In genomic region chr2:34150560-34150959, GRCm38 (mm10) we compare ENCODE assay signal across 27 mouse cellular contexts.
DNase-seq lines count a peak whose midpoint lies in the region; ATAC-seq and TF ChIP-seq lines count a peak whose summit lies in the region.
"Had no signal": no experiment of that assay in that cellular context is flagged by ENCODE, and none has a peak within 500 bp of the region (broad histone marks: within the 10 kb centered on the region; RNA-seq: fewer than 3 reads in every experiment).

No protein-coding gene starts in this region.

- DNase-seq in hindbrain, embryonic 10.5 days (ENCODE audit: low spot score): no peak
- no peak for DNase-seq in hindbrain, postnatal 0 days (ENCODE audit: low spot score)
- DNase-seq in ES-CJ7 (ENCODE audit: low read depth, low spot score) (peak; percentile 11), R1 (ENCODE audit: low read depth, low spot score) (peak; percentile 21)
- no peak for DNase-seq in right cerebral cortex, adult 2 months (ENCODE audit: low spot score in 2 of 2)
- DNase-seq in midbrain, embryonic 10.5 days (ENCODE audit: low spot score): no peak
- DNase-seq: adrenal gland, postnatal 10 days; B cell, adult 2 months; cerebellum, adult 11 months; cerebellum, adult 2 months; cerebellum, adult 9-11 months; cerebellum, postnatal 25 days; gastrocnemius, postnatal 10 days; gastrocnemius, postnatal 36 days; heart, adult 2 months; heart, postnatal 14 days; heart, postnatal 4 days had no signal

- H3K9ac ChIP-seq in hindbrain, postnatal 0 days (replicated peaks; ENCODE audit: low read length): no peak overlapping the region
- H3K9ac ChIP-seq in kidney, embryonic 16.5 days (replicated peaks; ENCODE audit: low read length): no peak overlapping the region
- H3K9ac ChIP-seq: embryonic facial prominence, embryonic 12.5 days; embryonic facial prominence, embryonic 15.5 days; heart, embryonic 13.5 days; hindbrain, embryonic 12.5 days; hindbrain, embryonic 15.5 days; intestine, embryonic 15.5 days had no signal

- no peaks in the 10 kb centered on the region for H3K36me3 ChIP-seq in hindbrain, embryonic 10.5 days
- no peaks in the 10 kb centered on the region for H3K36me3 ChIP-seq in hindbrain, postnatal 0 days (ENCODE audit: insufficient read depth, low read length)
- H3K36me3 ChIP-seq in kidney, embryonic 16.5 days (ENCODE audit: insufficient read depth, low read length): no peaks in the 10 kb centered on the region
- no peaks in the 10 kb centered on the region for H3K36me3 ChIP-seq in midbrain, embryonic 10.5 days
- H3K36me3 ChIP-seq: embryonic facial prominence, embryonic 12.5 days; embryonic facial prominence, embryonic 15.5 days; G1E; heart, embryonic 10.5 days; heart, embryonic 13.5 days; hindbrain, embryonic 12.5 days; hindbrain, embryonic 15.5 days; intestine, embryonic 15.5 days had no signal

- no peak overlapping the region for H3K4me3 ChIP-seq in hindbrain, embryonic 10.5 days
- no peak overlapping the region for H3K4me3 ChIP-seq in hindbrain, postnatal 0 days (ENCODE audit: low read length)
- no peak overlapping the region for H3K4me3 ChIP-seq in kidney, embryonic 16.5 days (ENCODE audit: low read length)
- H3K4me3 ChIP-seq in midbrain, embryonic 10.5 days: no peak overlapping the region
- H3K4me3 ChIP-seq: embryonic facial prominence, embryonic 12.5 days; embryonic facial prominence, embryonic 15.5 days; heart, adult 2 months; heart, embryonic 10.5 days; heart, embryonic 13.5 days; hindbrain, embryonic 12.5 days; hindbrain, embryonic 15.5 days; intestine, embryonic 15.5 days had no signal

- H3K4me2 ChIP-seq in hindbrain, postnatal 0 days (ENCODE audit: low read depth, low read length): no peak overlapping the region
- H3K4me2 ChIP-seq in kidney, embryonic 16.5 days (replicated peaks; ENCODE audit: low read depth, low read length): no peak overlapping the region
- H3K4me2 ChIP-seq: embryonic facial prominence, embryonic 12.5 days; embryonic facial prominence, embryonic 15.5 days; heart, embryonic 13.5 days; hindbrain, embryonic 12.5 days; hindbrain, embryonic 15.5 days; intestine, embryonic 15.5 days had no signal

- H3K4me1 ChIP-seq in hindbrain, embryonic 10.5 days (replicated peaks): peaks cover 24% of the 10 kb centered on the region
- no peaks in the 10 kb centered on the region for H3K4me1 ChIP-seq in hindbrain, postnatal 0 days (ENCODE audit: insufficient read depth, low read length)
- no peaks in the 10 kb centered on the region; the same call in 1 of the 2 replicates for H3K4me1 ChIP-seq in kidney, embryonic 16.5 days (ENCODE audit: insufficient read depth, low read length)
- peaks cover 14% of the 10 kb centered on the region for H3K4me1 ChIP-seq in midbrain, embryonic 10.5 days
- H3K4me1 ChIP-seq: embryonic facial prominence, embryonic 12.5 days; embryonic facial prominence, embryonic 15.5 days; heart, embryonic 13.5 days; intestine, embryonic 15.5 days had no signal

- 85% methylated on average over 4 of the region's 4 CpGs for WGBS in hindbrain, embryonic 10.5 days
- WGBS in hindbrain, postnatal 0 days: 89% methylated on average over 4 of the region's 4 CpGs
- WGBS in kidney, embryonic 16.5 days: 67% methylated on average over 4 of the region's 4 CpGs
- 89% methylated on average over 4 of the region's 4 CpGs for whole genome bisulfite sequencing in midbrain, embryonic 10.5 days

- ATAC-seq in hindbrain, postnatal 0 days: no peak
- no peak for ATAC-seq in kidney, embryonic 16.5 days (ENCODE audit: low FRiP score, low TSS enrichment)
- ATAC-seq: forebrain, embryonic 16.5 days; intestine, embryonic 15.5 days had no signal

- TF ChIP-seq CTCF in hindbrain, postnatal 0 days (IDR thresholded peaks at IDR 0.05; ENCODE audit: low read depth): no peak

- H3K27me3 ChIP-seq in hindbrain, embryonic 10.5 days (ENCODE audit: insufficient read depth, poor library complexity, severe bottlenecking): no peaks in the 10 kb centered on the region
- no peaks in the 10 kb centered on the region for H3K27me3 ChIP-seq in hindbrain, postnatal 0 days (ENCODE audit: insufficient read depth, low read length)
- H3K27me3 ChIP-seq in kidney, embryonic 16.5 days (ENCODE audit: insufficient read depth, low read length): no peaks in the 10 kb centered on the region
- no peaks in the 10 kb centered on the region for H3K27me3 ChIP-seq in midbrain, embryonic 10.5 days (ENCODE audit: low read depth, poor library complexity, severe bottlenecking)
- H3K27me3 ChIP-seq: embryonic facial prominence, embryonic 12.5 days; embryonic facial prominence, embryonic 15.5 days; heart, embryonic 13.5 days; hindbrain, embryonic 12.5 days; hindbrain, embryonic 15.5 days; intestine, embryonic 15.5 days had no signal

- H3K9me3 ChIP-seq in hindbrain, embryonic 10.5 days: no peaks in the 10 kb centered on the region
- H3K9me3 ChIP-seq in hindbrain, postnatal 0 days (ENCODE audit: low read length): no peaks in the 10 kb centered on the region
- H3K9me3 ChIP-seq in kidney, embryonic 16.5 days (ENCODE audit: low read length): no peaks in the 10 kb centered on the region
- no peaks in the 10 kb centered on the region for H3K9me3 ChIP-seq in midbrain, embryonic 10.5 days (replicated peaks)
- H3K9me3 ChIP-seq: embryonic facial prominence, embryonic 12.5 days; embryonic facial prominence, embryonic 15.5 days; G1E; heart, embryonic 10.5 days; heart, embryonic 13.5 days; hindbrain, embryonic 12.5 days; hindbrain, embryonic 15.5 days; intestine, embryonic 15.5 days had no signal

- 0 out of 2 replicates have a peak overlapping the region, but pooled peaks have one; percentile 2 for H3K27ac ChIP-seq in hindbrain, embryonic 10.5 days
- H3K27ac ChIP-seq in hindbrain, postnatal 0 days: no peak overlapping the region
- no peak overlapping the region for H3K27ac ChIP-seq in kidney, embryonic 16.5 days (ENCODE audit: low read length)
- H3K27ac ChIP-seq in midbrain, embryonic 10.5 days (replicated peaks): no peak overlapping the region
- H3K27ac ChIP-seq: embryonic facial prominence, embryonic 12.5 days; embryonic facial prominence, embryonic 15.5 days; heart, adult 2 months; heart, embryonic 10.5 days; heart, embryonic 13.5 days; hindbrain, embryonic 12.5 days; hindbrain, embryonic 15.5 days; intestine, embryonic 15.5 days had no signal

Comparison
In these comparisons a context has a peak if more than half of its experiments do, and no peak if none do; other contexts are left out.
1. DNase-seq: peak in ES-CJ7 (single experiment) and R1 (single experiment); none in hindbrain, embryonic 10.5 days (single experiment), hindbrain, postnatal 0 days (single experiment), right cerebral cortex, adult 2 months (0 of 2) and midbrain, embryonic 10.5 days (single experiment).